Mouse (Mus musculus) embryo, embryonic 11.5 days (tissue): Measurements from ENCODE around the gene Cald1.
A peak's percentile ranks its signal among the peaks of the same experiment; 100 is the strongest.

ENCODE experiments used
- DNase-seq: peaks from one replicate; pipeline ENCODE4 v3.0.0-alpha.2; 2012; ENCODE audit warnings: low read depth, low spot score

The Cald1 gene

DNA sequence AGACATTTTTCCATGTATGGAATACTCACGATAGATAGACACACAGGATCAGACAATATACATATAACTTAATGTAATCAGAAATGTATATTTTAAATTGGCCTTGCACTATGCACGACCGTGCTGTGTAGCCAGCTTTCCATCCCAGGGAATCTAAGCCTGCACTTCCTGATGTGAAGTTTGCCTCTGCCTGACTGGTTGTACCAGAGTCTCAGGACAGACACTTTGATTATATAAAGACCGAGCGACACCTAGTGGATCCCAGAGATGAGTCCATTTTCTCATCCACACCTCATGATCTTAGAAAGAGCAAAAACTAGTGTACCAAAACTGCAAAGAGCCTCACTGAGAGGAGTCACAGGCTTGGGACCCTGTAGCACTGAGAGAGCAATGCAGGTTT is 156.1 kb downstream of the Cald1 start:
- peak; percentile 42 for DNase-seq

GRCm38 (mm10) chr6:34758340-34758739 is 160.0 kb downstream of the Cald1 start:
- no peak for DNase-seq

DNA sequence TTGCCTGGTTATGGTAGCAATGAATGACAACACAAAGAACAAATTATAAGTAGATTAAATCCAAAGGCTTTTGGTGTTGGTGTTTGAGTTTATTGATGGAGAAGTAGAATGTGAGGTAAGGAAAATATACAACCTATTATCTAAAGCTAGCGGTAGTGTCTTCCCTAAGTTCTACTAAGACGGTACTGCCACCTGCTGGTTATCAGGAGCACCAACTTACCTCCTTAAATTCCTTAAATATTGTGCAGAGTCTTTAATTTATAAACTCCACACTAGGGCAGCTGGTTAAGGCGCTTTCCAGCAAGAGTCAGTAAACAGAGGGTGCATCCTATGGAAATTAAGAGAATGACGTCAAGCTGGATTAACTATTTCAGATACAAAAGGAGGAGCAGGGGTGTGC is 161.7 kb downstream of the Cald1 start:
- DNase-seq, result peak; percentile 54

DNA sequence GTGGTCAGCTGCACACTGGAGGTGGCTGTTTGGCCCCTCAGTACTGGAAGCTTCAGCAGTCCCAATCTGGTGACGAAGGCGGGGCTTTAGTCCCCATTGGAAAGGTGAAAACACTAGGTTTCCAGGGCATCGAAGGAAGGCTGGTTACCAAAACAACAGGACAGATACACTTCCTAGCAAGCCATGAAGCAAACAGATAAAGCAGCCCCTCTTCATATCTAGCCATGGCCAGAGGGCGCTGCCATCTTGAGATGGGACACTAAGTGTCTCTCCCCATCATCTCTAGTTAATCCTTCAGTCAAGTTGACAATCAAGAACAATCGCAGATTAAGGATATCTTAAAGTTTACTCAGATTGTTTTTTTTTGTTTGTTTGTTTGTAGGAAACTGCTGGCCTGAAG is 167.4 kb downstream of the Cald1 start:
- no peak for DNase-seq

- DNase-seq, result no peak
These were observed 171.7 kb downstream of the Cald1 start for GRCm38 (mm10) chr6:34769984-34770383.

DNA sequence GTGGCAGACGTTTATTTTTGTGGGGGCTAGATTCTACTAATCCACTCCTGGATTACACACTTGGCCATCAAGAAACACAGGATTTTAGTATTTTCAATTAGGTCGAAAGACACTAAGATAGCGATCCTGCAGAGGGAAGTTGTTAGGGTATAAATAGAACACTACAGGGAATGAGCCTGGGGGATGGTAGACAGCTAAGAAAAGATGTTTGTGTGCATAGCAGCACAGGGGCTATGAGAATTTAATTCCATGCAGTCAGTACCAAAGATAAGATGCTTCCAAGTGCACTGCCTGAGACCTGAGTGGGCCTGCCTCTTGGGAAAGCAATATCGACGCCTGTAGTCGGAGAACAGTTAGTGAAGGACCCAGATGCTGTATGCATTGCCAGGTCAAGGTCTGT is 172.2 kb downstream of the Cald1 start:
- DNase-seq, result no peak

DNA sequence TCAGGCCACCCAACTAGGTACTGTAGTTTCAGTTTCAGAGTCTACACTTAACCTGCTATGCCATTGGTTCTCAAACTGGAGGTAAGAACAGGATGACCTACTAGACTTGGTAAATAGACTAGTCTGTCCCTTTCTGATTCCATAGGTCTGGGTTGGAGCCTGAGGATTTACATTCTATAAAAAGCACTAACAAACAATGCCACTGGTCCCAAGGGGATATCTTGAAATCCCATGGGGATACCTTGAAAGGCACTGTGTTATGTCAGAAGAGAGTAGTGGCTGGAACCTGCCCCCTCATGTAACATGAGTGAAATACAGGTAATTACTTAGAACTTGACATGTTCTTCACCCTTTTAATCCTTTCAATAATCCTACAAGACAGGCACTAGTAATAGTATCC is 178.1 kb downstream of the Cald1 start:
- DNase-seq, result no peak

GRCm38 (mm10) chr6:34777094-34777493 is 178.8 kb downstream of the Cald1 start:
- DNase-seq, result no peak

DNA sequence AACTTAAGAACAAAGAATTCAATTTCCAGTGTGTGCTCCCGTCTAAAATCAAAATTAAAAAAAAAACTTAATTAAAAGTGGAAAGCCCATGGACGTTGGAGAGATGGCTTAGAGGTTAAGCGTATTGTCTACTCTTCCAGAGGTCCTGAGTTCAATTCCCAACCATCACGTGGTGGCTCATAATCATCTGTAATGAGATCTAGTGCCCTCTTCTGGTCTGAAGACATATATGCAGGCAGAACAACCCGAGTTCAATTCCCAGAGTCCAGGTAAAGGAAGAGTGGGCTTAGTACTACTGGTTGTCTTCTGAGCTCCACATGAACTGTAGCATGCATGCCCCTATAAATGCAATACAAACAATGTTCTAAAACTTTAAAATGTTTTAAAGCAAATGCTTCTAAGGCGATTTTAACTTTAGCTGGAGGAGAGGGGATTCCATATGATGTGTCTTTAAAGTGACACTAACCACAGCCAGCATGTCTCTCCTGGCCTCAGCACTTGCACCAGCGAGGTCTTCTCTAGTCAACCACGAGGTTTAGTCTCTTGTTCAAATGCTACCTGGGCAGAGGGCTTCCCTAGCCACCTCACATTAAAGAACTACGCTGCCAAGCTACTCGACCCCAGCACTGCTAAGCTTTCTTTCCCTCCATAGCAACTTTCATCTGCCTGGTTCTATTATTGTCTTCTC is 179.8 kb downstream of the Cald1 start:
- no peak for DNase-seq

- DNase-seq, result peak; percentile 94
These were observed 182.1 kb downstream of the Cald1 start, which contains the start of gene Agbl3 for GRCm38 (mm10) chr6:34780231-34780942. Agbl3 (plus strand) TSS chr6:34780432.

DNA sequence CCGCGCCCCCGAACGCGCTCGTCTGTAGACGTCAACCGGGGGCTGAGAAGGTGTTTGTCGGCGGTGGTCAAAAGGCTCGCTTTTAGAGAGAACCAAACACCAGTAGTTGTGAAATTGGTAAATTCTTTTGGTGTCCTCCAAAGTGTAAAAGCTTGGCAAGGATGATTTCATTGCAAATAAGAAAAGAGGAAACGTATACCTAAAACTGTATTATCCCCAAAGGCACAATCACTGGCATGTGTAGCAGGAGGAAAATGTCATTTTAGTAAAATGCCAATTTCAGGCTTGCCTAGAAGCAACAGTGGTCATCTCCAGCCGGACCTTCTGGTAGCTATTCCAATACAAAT is 182.6 kb downstream of the Cald1 start:
- DNase-seq, result no peak

DNA sequence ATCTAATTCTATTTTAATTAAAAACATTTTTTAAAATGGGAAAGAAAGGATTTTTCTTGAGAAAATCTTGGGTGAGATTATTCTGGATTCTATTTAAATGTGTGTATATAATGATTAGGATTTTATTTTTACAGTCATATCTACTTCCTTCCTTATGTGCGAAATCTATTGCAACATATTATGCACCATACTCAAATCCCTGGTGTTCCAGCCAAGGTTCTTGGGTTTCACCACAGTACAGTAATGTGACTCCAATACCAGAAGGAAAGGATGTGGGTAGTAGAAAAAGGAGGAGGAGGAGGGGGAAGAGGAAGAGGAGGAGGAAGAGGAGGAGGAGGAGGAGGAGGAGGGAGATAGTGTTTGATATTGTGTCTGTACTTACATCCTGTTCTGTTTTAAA is 184.2 kb downstream of the Cald1 start:
- no peak for DNase-seq

DNA sequence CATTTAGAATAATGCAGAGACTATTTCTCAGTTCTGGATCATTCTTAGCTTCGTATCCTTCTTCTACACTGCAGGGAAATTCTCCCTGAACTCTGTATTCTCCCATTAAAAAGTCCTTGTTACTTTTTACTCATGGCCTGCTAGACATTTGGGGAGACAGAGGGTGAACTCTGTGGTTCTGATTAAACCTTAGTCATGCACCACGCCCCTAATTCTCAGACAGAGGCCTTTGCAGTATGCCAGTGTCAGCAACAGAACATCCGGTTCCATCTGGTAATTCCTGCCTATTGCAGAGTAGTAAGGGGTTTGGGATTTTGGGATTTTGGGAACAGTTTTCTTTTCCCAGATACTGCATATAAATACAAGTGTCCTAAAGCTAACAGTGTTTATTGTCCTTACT is 198.6 kb downstream of the Cald1 start:
- DNase-seq, result no peak

GRCm38 (mm10) chr6:34797887-34798286 is 199.6 kb downstream of the Cald1 start:
- DNase-seq, result no peak

DNA sequence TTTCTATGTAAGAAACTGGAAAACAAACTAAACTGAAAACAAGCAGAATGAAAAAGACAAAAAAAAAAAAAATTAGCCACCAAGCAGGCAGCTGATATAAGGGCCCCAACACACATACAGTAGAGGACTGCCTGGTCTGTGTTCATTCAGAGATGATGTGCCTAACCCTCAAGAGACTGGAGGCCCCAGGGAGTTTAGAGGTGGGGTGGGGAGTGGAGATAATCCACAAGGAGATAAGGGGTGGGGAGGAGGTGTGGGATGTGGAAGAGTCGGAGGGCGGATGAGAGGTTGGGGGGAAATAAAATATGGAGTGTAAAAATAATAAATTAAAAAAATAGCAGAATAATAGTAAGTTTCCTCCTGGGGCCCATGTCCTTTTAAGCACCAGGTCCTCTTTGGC is 207.3 kb downstream of the Cald1 start:
- DNase-seq, result no peak

DNA sequence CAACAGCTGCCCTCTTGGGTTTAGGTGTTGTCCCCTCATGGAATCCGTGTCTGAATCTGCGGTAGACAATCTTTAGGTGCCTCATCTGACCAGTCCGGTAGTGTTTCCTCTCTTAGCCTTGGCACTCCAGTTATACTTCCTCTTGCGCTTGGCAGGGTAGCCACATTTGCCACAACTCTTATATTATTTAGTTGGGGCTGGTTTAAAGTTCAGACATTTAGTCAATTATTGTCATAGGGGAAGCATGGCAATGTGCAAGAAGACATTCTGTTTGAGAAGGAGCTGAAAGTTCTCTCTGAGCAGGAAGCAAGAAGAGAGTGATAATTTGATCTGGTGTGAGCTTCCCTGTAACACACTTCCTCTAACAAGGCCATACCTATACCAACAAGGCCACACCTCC is 212.4 kb downstream of the Cald1 start:
- DNase-seq, result no peak

- no peak for DNase-seq
These were observed 226.1 kb downstream of the Cald1 start for GRCm38 (mm10) chr6:34824406-34824805.
